ENCODE assay signal across 13 mouse cellular contexts in genomic region chr2:166606053-166606452, GRCm38 (mm10).
DNase-seq lines count a peak whose midpoint lies in the region; ATAC-seq and TF ChIP-seq lines count a peak whose summit lies in the region.
"Had no signal": no experiment of that assay in that cellular context is flagged by ENCODE, and none has a peak within 500 bp of the region (broad histone marks: within the 10 kb centered on the region; RNA-seq: fewer than 3 reads in every experiment).

No protein-coding gene starts in this region.

- H3K27me3 ChIP-seq in hindbrain, embryonic 10.5 days (ENCODE audit: insufficient read depth, poor library complexity, severe bottlenecking) = no peaks in the 10 kb centered on the region
- H3K27me3 ChIP-seq in hindbrain, embryonic 11.5 days (ENCODE audit: control insufficient read depth, insufficient read depth, low read length) = no peaks in the 10 kb centered on the region
- no peaks in the 10 kb centered on the region for H3K27me3 ChIP-seq in midbrain, embryonic 10.5 days (ENCODE audit: low read depth, poor library complexity, severe bottlenecking)
- no peaks in the 10 kb centered on the region for H3K27me3 ChIP-seq in midbrain, embryonic 13.5 days
- H3K27me3 ChIP-seq in embryonic facial prominence, embryonic 10.5 days (replicated peaks; ENCODE audit: low read depth, poor library complexity, severe bottlenecking) = no peaks in the 10 kb centered on the region
- no peaks in the 10 kb centered on the region for H3K27me3 ChIP-seq in limb, embryonic 14.5 days (ENCODE audit: control insufficient read depth, insufficient read depth, low read length)
- H3K27me3 ChIP-seq in forebrain, embryonic 14.5 days (replicated peaks; ENCODE audit: control insufficient read depth, insufficient read depth, low read length) = no peaks in the 10 kb centered on the region
- H3K27me3 ChIP-seq: forebrain, embryonic 13.5 days; heart, embryonic 13.5 days; neural tube, embryonic 15.5 days had no signal

- H3K4me2 ChIP-seq in hindbrain, embryonic 11.5 days (replicated peaks; ENCODE audit: low read depth, low read length) = no peak overlapping the region
- no peak overlapping the region for H3K4me2 ChIP-seq in midbrain, embryonic 13.5 days (replicated peaks)
- no peak overlapping the region for H3K4me2 ChIP-seq in limb, embryonic 14.5 days (replicated peaks; ENCODE audit: low read depth, low read length, severe bottlenecking)
- no peak overlapping the region for H3K4me2 ChIP-seq in forebrain, embryonic 14.5 days (ENCODE audit: low read length)
- H3K4me2 ChIP-seq: forebrain, embryonic 13.5 days; neural tube, embryonic 15.5 days had no signal

- DNase-seq in hindbrain, embryonic 10.5 days (ENCODE audit: low spot score) = no peak
- DNase-seq in hindbrain, embryonic 11.5 days (ENCODE audit: low spot score) = no peak
- DNase-seq in midbrain, embryonic 10.5 days (ENCODE audit: low spot score) = no peak
- peak; percentile 30 for DNase-seq in embryonic facial prominence, embryonic 10.5 days (ENCODE audit: low spot score)
- DNase-seq in limb, embryonic 14.5 days (ENCODE audit: low spot score) = no peak
- no peak for DNase-seq in cerebellum, postnatal 4 days (ENCODE audit: low spot score in 2 of 2)
- no peak for DNase-seq in forebrain, embryonic 14.5 days (ENCODE audit: low spot score)
- DNase-seq: kidney, adult 18-20 months; right cerebral cortex, postnatal 4 days had no signal

- no peak for TF ChIP-seq POLR2A in limb, embryonic 14.5 days (IDR thresholded peaks at IDR 0.05; ENCODE audit: borderline replicate concordance, extremely low read depth, insufficient read depth, insufficient read length)

- ATAC-seq in hindbrain, embryonic 11.5 days (ENCODE audit: low FRiP score) = no peak
- no peak for ATAC-seq in midbrain, embryonic 13.5 days
- 0 out of 2 replicates have a peak, but pooled peaks have one; percentile 29 for ATAC-seq in limb, embryonic 14.5 days (ENCODE audit: low FRiP score, low read depth)
- ATAC-seq in forebrain, embryonic 14.5 days = no peak
- ATAC-seq: forebrain, embryonic 13.5 days had no signal

- peaks cover 50% of the 10 kb centered on the region for H3K4me1 ChIP-seq in hindbrain, embryonic 10.5 days (replicated peaks)
- H3K4me1 ChIP-seq in hindbrain, embryonic 11.5 days (replicated peaks; ENCODE audit: control insufficient read depth, insufficient read depth, low read length) = 0 out of 2 replicates have a peak, but pooled peaks cover 2% of the 10 kb centered on the region
- peaks cover 40% of the 10 kb centered on the region for H3K4me1 ChIP-seq in midbrain, embryonic 10.5 days
- H3K4me1 ChIP-seq in midbrain, embryonic 13.5 days (replicated peaks) = peaks cover 10% of the 10 kb centered on the region
- peaks cover 55% of the 10 kb centered on the region for H3K4me1 ChIP-seq in embryonic facial prominence, embryonic 10.5 days
- peaks cover 23% of the 10 kb centered on the region for H3K4me1 ChIP-seq in limb, embryonic 14.5 days (ENCODE audit: control insufficient read depth, insufficient read depth, low read length)
- H3K4me1 ChIP-seq in forebrain, embryonic 14.5 days (ENCODE audit: control insufficient read depth, insufficient read depth, low read length) = no peaks in the 10 kb centered on the region

- H3K4me3 ChIP-seq in hindbrain, embryonic 10.5 days = no peak overlapping the region
- H3K4me3 ChIP-seq in hindbrain, embryonic 11.5 days (ENCODE audit: low read depth, low read length) = no peak overlapping the region
- H3K4me3 ChIP-seq in midbrain, embryonic 10.5 days = no peak overlapping the region
- no peak overlapping the region for H3K4me3 ChIP-seq in midbrain, embryonic 13.5 days (replicated peaks)
- no peak overlapping the region for H3K4me3 ChIP-seq in embryonic facial prominence, embryonic 10.5 days
- H3K4me3 ChIP-seq in limb, embryonic 14.5 days (replicated peaks; ENCODE audit: low read length) = no peak overlapping the region
- H3K4me3 ChIP-seq in forebrain, embryonic 14.5 days (ENCODE audit: low read depth, low read length) = no peak overlapping the region
- H3K4me3 ChIP-seq: forebrain, embryonic 13.5 days; heart, embryonic 13.5 days; neural tube, embryonic 15.5 days had no signal

- H3K27ac ChIP-seq in hindbrain, embryonic 10.5 days = peak overlapping the region; percentile 71
- no peak overlapping the region for H3K27ac ChIP-seq in hindbrain, embryonic 11.5 days (ENCODE audit: low read depth, low read length)
- H3K27ac ChIP-seq in midbrain, embryonic 10.5 days (replicated peaks) = peak overlapping the region; percentile 38; the same call in 1 of the 2 replicates
- H3K27ac ChIP-seq in midbrain, embryonic 13.5 days = no peak overlapping the region
- peak overlapping the region; percentile 60 for H3K27ac ChIP-seq in embryonic facial prominence, embryonic 10.5 days (replicated peaks)
- H3K27ac ChIP-seq in limb, embryonic 14.5 days (replicated peaks; ENCODE audit: low read depth, low read length) = no peak overlapping the region
- H3K27ac ChIP-seq in forebrain, embryonic 14.5 days (ENCODE audit: low read depth, low read length) = no peak overlapping the region
- H3K27ac ChIP-seq: forebrain, embryonic 13.5 days; neural tube, embryonic 15.5 days had no signal

- H3K9ac ChIP-seq in hindbrain, embryonic 11.5 days (ENCODE audit: low read depth, low read length) = no peak overlapping the region
- H3K9ac ChIP-seq in midbrain, embryonic 13.5 days (replicated peaks) = no peak overlapping the region
- no peak overlapping the region for H3K9ac ChIP-seq in limb, embryonic 14.5 days (ENCODE audit: low read depth, low read length, severe bottlenecking)
- no peak overlapping the region for H3K9ac ChIP-seq in forebrain, embryonic 14.5 days (ENCODE audit: low read length)
- H3K9ac ChIP-seq: forebrain, embryonic 13.5 days; neural tube, embryonic 15.5 days had no signal

- 62% methylated on average over 6 of the region's 6 CpGs for WGBS in hindbrain, embryonic 10.5 days
- WGBS in hindbrain, embryonic 11.5 days = 55% methylated on average over 6 of the region's 6 CpGs
- 63% methylated on average over 6 of the region's 6 CpGs for WGBS in midbrain, embryonic 10.5 days
- WGBS in midbrain, embryonic 13.5 days = 64% methylated on average over 6 of the region's 6 CpGs
- 46% methylated on average over 6 of the region's 6 CpGs for WGBS in embryonic facial prominence, embryonic 10.5 days
- WGBS in limb, embryonic 14.5 days = 38% methylated on average over 6 of the region's 6 CpGs
- 69% methylated on average over 6 of the region's 6 CpGs for WGBS in forebrain, embryonic 14.5 days

- H3K36me3 ChIP-seq in hindbrain, embryonic 10.5 days = peaks cover 79% of the 10 kb centered on the region
- no peaks in the 10 kb centered on the region for H3K36me3 ChIP-seq in hindbrain, embryonic 11.5 days (ENCODE audit: control insufficient read depth, insufficient read depth, low read length)
- H3K36me3 ChIP-seq in midbrain, embryonic 10.5 days = peaks cover 73% of the 10 kb centered on the region
- peaks cover 19% of the 10 kb centered on the region; the same call in 1 of the 2 replicates for H3K36me3 ChIP-seq in midbrain, embryonic 13.5 days
- peaks cover 51% of the 10 kb centered on the region for H3K36me3 ChIP-seq in embryonic facial prominence, embryonic 10.5 days (replicated peaks)
- peaks cover 25% of the 10 kb centered on the region for H3K36me3 ChIP-seq in limb, embryonic 14.5 days (ENCODE audit: control insufficient read depth, insufficient read depth, low read length)
- peaks cover 27% of the 10 kb centered on the region; the same call in 1 of the 2 replicates for H3K36me3 ChIP-seq in forebrain, embryonic 14.5 days (ENCODE audit: control insufficient read depth, insufficient read depth, low read length)

- no peaks in the 10 kb centered on the region for H3K9me3 ChIP-seq in hindbrain, embryonic 10.5 days
- H3K9me3 ChIP-seq in hindbrain, embryonic 11.5 days (ENCODE audit: control insufficient read depth, low read length) = no peaks in the 10 kb centered on the region
- no peaks in the 10 kb centered on the region for H3K9me3 ChIP-seq in midbrain, embryonic 10.5 days (replicated peaks)
- H3K9me3 ChIP-seq in midbrain, embryonic 13.5 days = no peaks in the 10 kb centered on the region
- no peaks in the 10 kb centered on the region for H3K9me3 ChIP-seq in embryonic facial prominence, embryonic 10.5 days
- no peaks in the 10 kb centered on the region for H3K9me3 ChIP-seq in limb, embryonic 14.5 days (ENCODE audit: control insufficient read depth, low read length)
- H3K9me3 ChIP-seq in forebrain, embryonic 14.5 days (replicated peaks; ENCODE audit: control insufficient read depth, low read length) = no peaks in the 10 kb centered on the region
- H3K9me3 ChIP-seq: forebrain, embryonic 13.5 days; heart, embryonic 13.5 days; neural tube, embryonic 15.5 days had no signal

Comparison
In these comparisons a context has a peak if more than half of its experiments do, and no peak if none do; other contexts are left out.
1. H3K27ac ChIP-seq: peak in hindbrain, embryonic 10.5 days (single experiment), midbrain, embryonic 10.5 days (single experiment) and embryonic facial prominence, embryonic 10.5 days (single experiment); none in hindbrain, embryonic 11.5 days (single experiment), midbrain, embryonic 13.5 days (single experiment), limb, embryonic 14.5 days (single experiment) and forebrain, embryonic 14.5 days (single experiment).